Mouse (Mus musculus): ENCODE results near the gene Thbs3. TPM values are rescaled to one million over a fixed set of nuclear protein-coding genes. Genes with fewer than 3 reads are reported as not detected.
A peak's percentile ranks its signal among the peaks of the same experiment; 100 is the strongest.

The Thbs3 gene
- polyA plus RNA-seq, 1 experiment, result 24.2 TPM

DNA sequence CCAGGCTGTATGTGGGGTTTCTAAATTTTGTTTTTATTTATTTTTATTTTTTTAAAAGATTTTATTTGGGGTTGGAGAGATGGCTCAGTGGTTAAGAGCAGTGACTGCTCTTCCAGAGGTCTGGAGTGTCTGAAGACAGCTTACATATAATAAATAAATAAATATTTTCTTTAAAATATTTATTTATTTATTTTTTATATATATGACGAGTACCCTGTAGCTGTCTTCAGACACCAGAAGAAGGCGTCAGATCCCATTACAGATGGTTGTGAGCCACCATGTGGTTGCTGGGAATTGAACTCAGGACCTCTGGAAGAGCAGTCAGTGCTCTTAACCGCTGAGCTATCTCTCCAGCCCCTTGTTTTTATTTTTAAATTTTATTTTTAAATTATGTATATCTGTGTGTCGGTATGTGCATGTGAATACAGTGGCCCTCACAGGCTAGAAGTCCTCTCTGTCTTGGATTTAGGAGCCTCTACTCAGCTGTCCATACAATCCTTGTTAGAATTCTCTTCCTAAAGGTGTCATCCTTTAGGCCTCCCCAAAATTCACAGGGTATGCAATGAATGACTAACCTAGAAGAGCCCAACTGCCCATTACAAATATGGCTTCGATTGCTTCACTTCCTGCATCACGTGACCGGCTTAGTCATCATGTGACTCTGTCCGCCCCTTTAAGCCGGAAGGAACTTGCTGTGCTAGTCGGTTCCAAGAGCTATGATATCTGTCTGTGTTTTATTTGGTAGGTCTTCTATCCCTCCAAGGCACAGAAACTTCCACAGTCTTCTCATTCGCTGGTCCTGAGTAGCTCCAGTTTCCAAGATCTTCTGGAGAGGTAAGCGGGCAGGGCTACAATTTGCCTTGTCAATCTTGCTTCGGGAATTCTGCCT is 12.5 kb upstream of the Thbs3 start, which contains the start of gene Gba:
TSS of gene Gba (plus strand) at position 676 of the 889 bp plus-strand sequence.
- DNase-seq, result peak; percentile 86 to 89
- peak within 1 kb of the TSS; percentile 72 for H3K4me3 ChIP-seq (replicated peaks; ENCODE audit: insufficient read depth, low read depth, low read length)
- no peaks in the 10 kb centered on the region; the same call in 1 of the 2 replicates for H3K4me1 ChIP-seq (ENCODE audit: control insufficient read depth, insufficient read depth, low read length)
- no peak within 1 kb of the TSS for H3K27ac ChIP-seq (ENCODE audit: insufficient read depth, low read length)
- WGBS, result 21% methylated on average over 13 of the region's 13 CpGs
- TF ChIP-seq CTCF (IDR thresholded peaks at IDR 0.05; ENCODE audit: borderline replicate concordance, insufficient read depth, low read depth, low read length) (no peak), POLR2A (IDR thresholded peaks at IDR 0.05; ENCODE audit: borderline replicate concordance, insufficient read depth, low read length) (peak; percentile 50; the same call in 1 of the 2 replicates)
- H3K27me3 ChIP-seq (ENCODE audit: control insufficient read depth, insufficient read depth, low read length), result no peaks in the 10 kb centered on the region

DNA sequence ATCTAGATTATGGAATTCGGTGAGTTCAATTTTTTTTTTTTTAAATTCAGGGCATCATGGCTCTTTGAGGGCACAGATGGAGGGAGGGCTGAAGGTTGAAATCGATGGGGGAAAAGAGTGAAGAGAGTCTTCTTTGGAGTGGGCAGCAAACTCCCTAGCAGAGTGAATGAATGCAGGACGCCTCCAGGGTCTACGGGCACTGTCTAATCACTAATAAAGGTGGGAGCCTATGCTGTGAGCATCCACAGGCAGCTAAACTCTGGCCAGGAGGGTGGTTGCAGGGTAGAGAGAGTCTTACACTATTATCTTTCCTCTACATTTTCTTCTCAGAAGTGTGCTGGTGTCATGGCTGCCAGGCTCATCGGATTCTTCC is 11.9 kb upstream of the Thbs3 start:
- no peak overlapping the region for H3K27ac ChIP-seq (ENCODE audit: insufficient read depth, low read length)
- no peaks in the 10 kb centered on the region for H3K27me3 ChIP-seq (ENCODE audit: control insufficient read depth, insufficient read depth, low read length)
- no peaks in the 10 kb centered on the region; the same call in 1 of the 2 replicates for H3K4me1 ChIP-seq (ENCODE audit: control insufficient read depth, insufficient read depth, low read length)
- H3K4me3 ChIP-seq (replicated peaks; ENCODE audit: insufficient read depth, low read depth, low read length), result peak overlapping the region; percentile 72
- TF ChIP-seq POLR2A (IDR thresholded peaks at IDR 0.05; ENCODE audit: borderline replicate concordance, insufficient read depth, low read length), result no peak
- no peak for TF ChIP-seq CTCF (IDR thresholded peaks at IDR 0.05; ENCODE audit: borderline replicate concordance, insufficient read depth, low read depth, low read length)
- 20% methylated on average over 5 of the region's 5 CpGs for WGBS
- DNase-seq, result no peak

DNA sequence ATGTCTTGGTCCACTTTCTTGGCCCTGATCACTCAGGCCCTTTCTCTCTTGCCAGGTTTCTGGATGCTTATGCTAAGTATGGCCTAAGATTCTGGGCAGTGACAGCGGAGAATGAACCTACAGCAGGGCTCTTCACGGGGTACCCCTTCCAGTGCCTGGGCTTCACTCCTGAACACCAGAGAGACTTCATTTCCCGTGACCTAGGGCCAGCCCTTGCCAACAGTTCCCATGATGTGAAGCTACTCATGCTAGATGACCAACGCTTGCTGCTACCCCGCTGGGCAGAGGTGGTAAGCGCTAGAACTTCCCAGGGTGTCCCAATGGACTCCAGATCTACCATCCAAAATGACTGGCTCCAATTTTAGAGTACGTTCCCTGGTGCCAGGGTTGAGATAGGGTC is 8.9 kb upstream of the Thbs3 start:
- Histone ChIP-seq H3K4me3 (replicated peaks; ENCODE audit: insufficient read depth, low read depth, low read length) (no peak overlapping the region), H3K4me1 (ENCODE audit: control insufficient read depth, insufficient read depth, low read length) (no peaks in the 10 kb centered on the region; the same call in 1 of the 2 replicates), H3K27me3 (ENCODE audit: control insufficient read depth, insufficient read depth, low read length) (no peaks in the 10 kb centered on the region), H3K27ac (ENCODE audit: insufficient read depth, low read length) (no peak overlapping the region)
- no peak for TF ChIP-seq CTCF (IDR thresholded peaks at IDR 0.05; ENCODE audit: borderline replicate concordance, insufficient read depth, low read depth, low read length)
- no peak for TF ChIP-seq POLR2A (IDR thresholded peaks at IDR 0.05; ENCODE audit: borderline replicate concordance, insufficient read depth, low read length)
- no peak for DNase-seq
- WGBS, result 78% methylated on average over 7 of the region's 7 CpGs

DNA sequence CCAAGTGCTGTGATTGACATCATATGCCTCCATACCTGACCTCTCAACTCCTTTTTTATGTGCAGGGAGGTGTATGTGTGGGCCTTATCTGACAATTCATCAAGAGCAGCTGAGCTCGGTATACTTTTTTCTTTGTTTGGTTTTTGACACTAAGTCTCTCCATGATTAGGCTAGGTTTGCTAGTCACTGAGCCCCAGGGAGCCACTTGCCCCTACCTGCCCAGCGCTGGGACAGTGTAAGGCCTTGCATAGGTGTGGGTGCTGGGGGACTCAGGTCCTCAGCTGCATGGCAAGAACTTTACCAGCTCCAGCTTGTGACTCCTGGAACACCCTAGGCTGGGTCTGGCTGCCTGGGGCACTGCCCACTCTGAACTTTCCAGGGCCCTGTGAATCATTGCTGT is 8.3 kb upstream of the Thbs3 start:
- no peak for TF ChIP-seq POLR2A (IDR thresholded peaks at IDR 0.05; ENCODE audit: borderline replicate concordance, insufficient read depth, low read length)
- Histone ChIP-seq H3K27ac (ENCODE audit: insufficient read depth, low read length) (no peak overlapping the region), H3K4me3 (replicated peaks; ENCODE audit: insufficient read depth, low read depth, low read length) (no peak overlapping the region), H3K27me3 (ENCODE audit: control insufficient read depth, insufficient read depth, low read length) (no peaks in the 10 kb centered on the region), H3K4me1 (ENCODE audit: control insufficient read depth, insufficient read depth, low read length) (no peaks in the 10 kb centered on the region; the same call in 1 of the 2 replicates)
- 95% methylated on average over 2 of the region's 2 CpGs for WGBS
- no peak for DNase-seq

DNA sequence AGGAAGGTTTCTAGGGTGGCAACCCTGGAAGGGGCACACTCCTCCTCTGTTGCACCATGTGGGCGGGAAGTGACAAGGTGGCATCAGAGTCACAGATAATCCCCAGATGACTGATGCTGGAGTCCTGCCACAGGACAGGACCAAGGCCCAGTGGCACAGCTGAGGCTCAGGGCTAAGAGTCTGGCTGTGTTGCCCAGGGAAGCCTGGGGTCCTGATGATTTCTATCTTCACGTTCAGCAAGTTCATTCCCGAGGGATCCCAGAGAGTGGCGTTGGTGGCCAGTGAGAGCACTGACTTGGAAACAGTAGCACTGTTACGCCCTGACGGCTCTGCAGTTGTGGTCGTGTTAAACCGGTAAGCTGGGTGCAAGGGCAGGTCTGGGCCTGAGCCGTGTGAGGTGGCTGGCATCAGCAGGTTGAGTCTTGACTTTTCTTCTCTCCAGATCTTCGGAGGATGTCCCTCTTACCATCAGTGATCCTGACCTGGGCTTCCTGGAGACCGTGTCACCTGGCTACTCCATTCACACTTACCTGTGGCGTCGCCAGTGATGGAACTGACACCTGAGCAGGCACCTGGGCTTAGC is 6.8 kb upstream of the Thbs3 start:
- Histone ChIP-seq H3K4me1 (ENCODE audit: control insufficient read depth, insufficient read depth, low read length) (no peaks in the 10 kb centered on the region; the same call in 1 of the 2 replicates), H3K27me3 (ENCODE audit: control insufficient read depth, insufficient read depth, low read length) (no peaks in the 10 kb centered on the region), H3K27ac (ENCODE audit: insufficient read depth, low read length) (no peak overlapping the region), H3K4me3 (replicated peaks; ENCODE audit: insufficient read depth, low read depth, low read length) (no peak overlapping the region)
- WGBS, result 77% methylated on average over 13 of the region's 13 CpGs
- no peak for TF ChIP-seq POLR2A (IDR thresholded peaks at IDR 0.05; ENCODE audit: borderline replicate concordance, insufficient read depth, low read length)
- TF ChIP-seq CTCF (IDR thresholded peaks at IDR 0.05; ENCODE audit: borderline replicate concordance, insufficient read depth, low read depth, low read length), result no peak
- no peak for DNase-seq

DNA sequence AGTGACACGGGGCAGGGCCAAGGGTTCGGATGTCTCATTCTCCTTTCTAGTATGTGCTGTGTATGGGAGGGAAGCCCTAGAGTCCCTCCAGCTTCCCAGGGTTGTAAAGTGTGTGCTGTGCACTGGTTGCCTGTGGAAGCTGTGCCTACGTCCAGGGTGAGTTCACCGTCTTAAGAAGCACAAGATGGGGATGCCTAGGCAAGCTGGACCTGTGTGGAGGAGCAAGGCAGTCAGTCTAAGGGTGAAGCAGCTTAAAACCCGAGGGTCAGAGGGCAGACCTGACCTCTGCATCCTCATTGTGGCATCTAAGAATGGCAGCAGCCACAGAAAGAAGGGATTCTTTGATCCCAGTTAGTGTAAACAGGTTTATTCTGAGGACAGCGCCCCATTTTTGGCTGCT is 6.2 kb upstream of the Thbs3 start:
- Histone ChIP-seq H3K4me3 (replicated peaks; ENCODE audit: insufficient read depth, low read depth, low read length) (no peak overlapping the region), H3K4me1 (ENCODE audit: control insufficient read depth, insufficient read depth, low read length) (no peaks in the 10 kb centered on the region; the same call in 1 of the 2 replicates), H3K27ac (ENCODE audit: insufficient read depth, low read length) (no peak overlapping the region), H3K27me3 (ENCODE audit: control insufficient read depth, insufficient read depth, low read length) (no peaks in the 10 kb centered on the region)
- TF ChIP-seq CTCF (IDR thresholded peaks at IDR 0.05; ENCODE audit: borderline replicate concordance, insufficient read depth, low read depth, low read length) (no peak), POLR2A (IDR thresholded peaks at IDR 0.05; ENCODE audit: borderline replicate concordance, insufficient read depth, low read length) (no peak)
- 87% methylated on average over 6 of the region's 6 CpGs for WGBS
- DNase-seq, result no peak

DNA sequence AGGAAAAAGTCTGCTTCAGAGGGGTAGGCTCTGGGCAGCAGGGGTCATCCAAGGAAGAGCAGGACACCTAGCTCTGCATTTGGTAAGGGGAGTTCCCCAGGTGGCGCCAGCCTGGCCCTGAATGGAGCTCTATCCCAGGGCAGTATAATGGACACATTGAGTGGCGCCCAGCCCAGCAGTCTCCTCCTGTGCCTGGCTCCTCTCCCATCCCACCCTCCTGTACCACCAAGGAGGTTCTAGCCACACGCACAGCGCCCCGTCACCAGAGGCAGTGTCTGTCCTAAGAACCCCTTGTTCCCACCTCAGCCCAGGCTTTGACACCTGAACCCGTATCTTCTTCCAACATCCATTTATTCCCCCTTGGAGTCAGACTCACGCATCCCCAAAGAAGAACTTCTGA is 5.2 kb upstream of the Thbs3 start:
- H3K4me3 ChIP-seq (replicated peaks; ENCODE audit: insufficient read depth, low read depth, low read length), result no peak overlapping the region
- DNase-seq, result no peak
- H3K27me3 ChIP-seq (ENCODE audit: control insufficient read depth, insufficient read depth, low read length), result no peaks in the 10 kb centered on the region
- no peaks in the 10 kb centered on the region for H3K4me1 ChIP-seq (ENCODE audit: control insufficient read depth, insufficient read depth, low read length)
- 73% methylated on average over 7 of the region's 7 CpGs for WGBS
- no peak overlapping the region for H3K27ac ChIP-seq (ENCODE audit: insufficient read depth, low read length)
- TF ChIP-seq POLR2A (IDR thresholded peaks at IDR 0.05; ENCODE audit: borderline replicate concordance, insufficient read depth, low read length) (no peak), CTCF (IDR thresholded peaks at IDR 0.05; ENCODE audit: borderline replicate concordance, insufficient read depth, low read depth, low read length) (no peak)

DNA sequence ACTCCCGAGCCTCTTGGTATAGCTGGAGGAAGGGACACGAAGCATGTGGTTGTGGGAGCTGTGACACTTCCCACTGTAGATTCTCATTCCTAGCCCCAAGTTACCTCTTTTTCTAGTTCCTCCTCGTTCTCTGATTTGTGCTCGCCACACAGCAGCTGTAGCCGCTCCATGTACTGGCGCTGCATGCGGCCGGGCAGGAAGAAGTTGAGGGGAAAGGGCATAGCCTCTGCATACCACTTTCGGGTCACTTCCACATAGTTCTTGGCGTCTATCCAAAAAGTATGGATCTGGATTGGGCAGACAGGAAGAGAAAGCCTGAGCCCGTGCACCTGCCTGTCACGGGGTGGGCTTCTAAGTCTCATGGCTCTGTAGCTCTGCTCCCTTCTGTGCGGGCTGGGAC is 4.8 kb upstream of the Thbs3 start:
- no peak for TF ChIP-seq CTCF (IDR thresholded peaks at IDR 0.05; ENCODE audit: borderline replicate concordance, insufficient read depth, low read depth, low read length)
- no peak for TF ChIP-seq POLR2A (IDR thresholded peaks at IDR 0.05; ENCODE audit: borderline replicate concordance, insufficient read depth, low read length)
- Histone ChIP-seq H3K27ac (ENCODE audit: insufficient read depth, low read length) (no peak overlapping the region), H3K4me3 (replicated peaks; ENCODE audit: insufficient read depth, low read depth, low read length) (no peak overlapping the region), H3K4me1 (ENCODE audit: control insufficient read depth, insufficient read depth, low read length) (no peaks in the 10 kb centered on the region), H3K27me3 (ENCODE audit: control insufficient read depth, insufficient read depth, low read length) (no peaks in the 10 kb centered on the region)
- no peak for DNase-seq
- 68% methylated on average over 13 of the region's 13 CpGs for WGBS
